Mouse (Mus musculus): ENCODE data around the gene Dok1.

The Dok1 gene

DNA sequence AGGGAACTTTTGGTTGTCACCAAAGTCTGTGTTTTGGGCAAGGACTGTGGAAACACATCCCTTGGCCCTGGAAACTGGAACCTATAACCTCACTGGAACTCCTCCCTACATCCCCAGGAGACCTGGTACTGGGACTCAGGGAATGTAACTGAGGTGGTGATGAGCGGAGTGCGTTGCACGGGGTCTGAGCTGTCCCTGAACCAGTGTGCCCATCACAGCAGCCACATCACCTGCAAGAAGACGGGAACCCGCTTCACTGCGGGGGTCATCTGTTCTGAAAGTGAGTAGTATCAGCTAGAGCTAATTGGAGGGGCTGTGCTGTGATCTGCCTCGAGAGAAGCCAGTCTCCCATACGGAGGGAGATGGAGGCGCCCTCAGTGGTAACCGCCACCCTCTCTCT, 16.1 kb upstream of the Dok1 start:
- DNase-seq (ENCODE audit: low read depth, low spot score): no peak

DNA sequence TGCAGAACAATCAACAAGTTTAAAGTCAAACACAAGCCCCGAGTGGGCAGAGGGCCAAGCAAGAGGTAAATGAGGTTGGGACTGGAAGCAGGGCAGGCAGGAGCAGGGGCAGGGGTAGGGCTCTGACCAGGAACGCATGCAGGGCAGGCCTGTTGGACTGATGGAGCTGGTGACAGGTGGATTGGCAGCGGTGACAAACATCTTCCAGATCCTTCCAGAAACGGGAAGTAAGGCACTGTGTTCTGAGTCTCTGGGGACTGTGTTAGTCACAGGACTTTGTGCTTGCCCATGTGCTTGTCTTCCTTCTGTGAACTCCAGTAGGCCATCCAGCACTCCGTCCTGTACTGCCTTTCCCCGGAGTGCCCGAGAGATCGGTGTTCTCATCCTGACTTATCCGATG, 11.5 kb upstream of the Dok1 start:
- no peak for DNase-seq (ENCODE audit: low read depth, low spot score)

DNA sequence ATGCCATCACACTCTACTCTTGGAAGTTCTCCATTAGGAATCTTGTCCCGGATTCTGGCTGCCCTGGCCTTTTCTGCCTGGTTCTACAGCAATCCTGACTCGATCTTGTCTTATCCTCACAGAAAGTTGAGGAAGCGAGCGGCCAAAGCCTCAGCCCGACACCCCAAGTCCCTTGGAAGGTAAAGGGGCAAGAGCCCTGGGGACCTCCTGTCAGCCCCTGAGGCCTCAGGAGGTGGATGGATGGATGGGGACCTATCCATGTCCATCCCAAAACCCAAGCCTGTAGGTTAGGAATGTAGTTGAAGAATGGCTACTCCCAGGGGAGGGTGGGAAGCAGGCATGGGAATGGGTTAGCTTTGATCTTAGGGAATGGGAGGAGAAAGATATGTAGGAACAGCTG, 10.7 kb upstream of the Dok1 start:
- DNase-seq (ENCODE audit: low read depth, low spot score): no peak

DNA sequence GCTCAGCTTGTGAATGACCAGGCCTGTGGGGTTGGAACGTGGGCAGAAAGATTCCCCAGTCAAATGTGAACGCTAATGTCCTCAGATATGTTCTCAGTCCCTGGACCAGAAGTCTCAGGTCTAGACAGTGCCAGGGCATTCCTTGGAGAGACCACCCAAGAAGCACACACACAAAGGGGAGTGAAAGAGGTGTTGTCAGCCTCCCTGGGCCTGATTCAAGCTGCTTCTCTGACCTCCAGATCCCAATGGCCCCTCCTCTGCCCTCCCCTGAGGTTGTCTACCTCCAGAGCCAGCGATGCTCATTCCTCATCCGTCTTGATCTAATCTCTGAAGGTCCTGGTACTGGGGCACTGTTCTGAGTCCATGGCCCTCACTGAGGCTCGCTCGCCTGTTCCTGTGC, 10.3 kb upstream of the Dok1 start:
- no peak for DNase-seq (ENCODE audit: low read depth, low spot score)

DNA sequence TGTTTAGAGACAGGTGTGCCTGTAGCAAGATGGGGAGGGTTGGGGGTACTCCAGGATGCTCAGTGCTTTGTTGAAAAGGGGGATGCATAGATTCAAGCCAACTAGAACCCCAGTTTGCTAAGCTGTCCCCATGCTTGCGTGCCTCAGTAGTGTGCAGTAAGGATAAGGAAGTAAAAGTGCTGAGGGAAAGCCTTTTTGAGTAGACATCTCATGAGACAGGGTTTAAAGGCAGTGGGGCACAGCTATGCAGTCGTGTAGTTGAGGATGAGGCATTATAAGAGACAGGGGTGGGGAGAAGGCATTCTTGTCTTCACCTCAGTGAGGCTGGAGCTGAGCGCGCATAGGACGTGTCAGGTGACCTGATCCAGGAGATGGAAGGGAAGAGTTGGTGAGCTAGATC, 7.3 kb upstream of the Dok1 start:
- DNase-seq (ENCODE audit: low read depth, low spot score): no peak

DNA sequence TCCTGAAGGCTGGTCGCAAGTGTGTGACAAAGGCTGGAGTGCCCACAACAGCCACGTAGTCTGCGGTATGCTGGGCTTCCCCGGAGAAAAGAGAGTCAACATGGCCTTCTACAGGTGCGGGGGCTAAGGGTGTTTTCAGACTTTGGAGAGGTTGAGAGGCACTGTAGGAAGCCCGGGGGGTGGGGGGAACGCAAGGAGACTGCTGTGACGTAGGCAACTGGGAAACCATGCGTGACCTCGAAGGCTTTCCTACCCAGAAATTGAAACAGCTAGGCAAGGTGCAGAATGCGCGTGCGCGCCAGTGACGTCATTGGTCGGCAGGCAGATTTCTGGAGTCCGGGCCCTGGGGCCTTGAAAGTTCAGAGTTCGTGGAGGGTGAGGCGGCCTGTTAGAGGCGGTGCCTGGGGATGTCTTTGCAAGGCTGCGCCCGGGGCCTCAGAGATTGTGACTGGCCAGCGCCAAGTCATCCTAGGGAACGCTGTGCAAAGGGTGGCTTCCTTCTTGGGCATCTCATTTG, 5.3 kb upstream of the Dok1 start:
- DNase-seq (ENCODE audit: low read depth, low spot score): no peak

DNA sequence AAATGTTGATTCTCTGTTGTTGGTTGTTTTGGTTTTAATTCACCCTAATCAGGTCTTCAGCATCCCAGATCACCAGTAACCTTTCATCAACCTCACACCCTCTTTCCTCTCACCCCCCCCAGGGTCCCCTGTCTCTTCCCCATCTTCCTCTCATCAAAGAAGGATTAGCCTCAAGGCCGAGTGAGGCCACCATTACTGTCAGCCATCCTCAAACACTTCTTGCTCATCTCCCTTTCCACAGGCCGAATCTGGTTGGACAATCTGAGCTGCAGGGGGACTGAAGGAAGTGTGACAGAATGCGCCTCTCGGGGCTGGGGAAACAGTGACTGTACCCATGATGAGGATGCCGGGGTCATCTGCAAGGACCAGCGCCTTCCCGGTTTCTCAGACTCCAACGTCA, 3.9 kb upstream of the Dok1 start:
- DNase-seq (ENCODE audit: low read depth, low spot score): no peak

DNA sequence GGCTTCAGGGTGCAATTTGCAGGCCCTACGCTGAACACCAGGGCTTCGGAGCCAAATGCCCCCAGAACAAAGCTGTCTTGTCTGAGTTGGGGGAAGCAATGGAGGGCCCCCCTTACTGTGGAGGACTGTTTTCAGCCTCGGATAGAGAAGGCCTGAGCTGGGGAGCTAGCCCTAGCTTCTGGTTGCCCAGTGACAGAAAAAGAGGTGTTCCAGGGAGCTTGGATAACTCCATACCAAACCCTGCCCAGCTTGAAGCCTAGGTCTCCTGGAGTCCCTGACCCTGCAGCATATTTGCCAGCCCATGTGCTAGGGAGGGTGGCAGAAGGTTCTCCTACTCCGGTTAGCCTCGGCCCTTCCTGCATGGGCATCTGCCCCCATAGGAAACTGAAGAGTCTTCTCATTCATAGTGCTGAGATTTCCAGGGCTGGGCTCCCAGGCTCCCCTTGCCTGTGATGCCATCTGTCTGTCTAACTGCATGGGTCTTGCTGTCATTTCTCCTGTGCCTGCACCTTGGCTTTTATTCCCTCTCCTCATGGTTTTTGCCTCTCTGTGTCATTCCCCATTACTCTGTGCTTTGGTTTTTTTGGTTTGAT, 1.3 kb upstream of the Dok1 start:
- no peak for DNase-seq (ENCODE audit: low read depth, low spot score)

DNA sequence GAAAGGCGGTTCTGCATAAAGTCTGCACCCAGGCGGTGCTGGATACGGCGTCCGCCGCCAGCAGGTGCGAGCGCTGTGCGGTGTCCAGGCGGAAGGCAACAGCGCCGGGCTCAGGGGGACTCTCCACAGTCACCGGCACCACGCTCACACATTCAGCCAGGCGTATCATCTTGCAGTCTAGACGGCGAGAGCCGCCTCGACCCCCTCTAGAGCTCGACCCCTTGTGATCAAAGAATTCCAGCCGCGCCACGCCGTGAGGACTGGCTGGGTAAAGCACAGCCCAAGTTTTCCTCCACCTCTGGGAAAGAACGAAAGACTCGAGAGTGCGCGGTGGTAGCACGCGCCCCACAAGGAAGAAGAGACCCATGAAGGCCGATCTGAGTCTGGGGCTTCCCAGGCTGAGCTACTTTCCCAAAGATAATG, 491 bp downstream of the Dok1 start:
- no peak for DNase-seq (ENCODE audit: low read depth, low spot score)

DNA sequence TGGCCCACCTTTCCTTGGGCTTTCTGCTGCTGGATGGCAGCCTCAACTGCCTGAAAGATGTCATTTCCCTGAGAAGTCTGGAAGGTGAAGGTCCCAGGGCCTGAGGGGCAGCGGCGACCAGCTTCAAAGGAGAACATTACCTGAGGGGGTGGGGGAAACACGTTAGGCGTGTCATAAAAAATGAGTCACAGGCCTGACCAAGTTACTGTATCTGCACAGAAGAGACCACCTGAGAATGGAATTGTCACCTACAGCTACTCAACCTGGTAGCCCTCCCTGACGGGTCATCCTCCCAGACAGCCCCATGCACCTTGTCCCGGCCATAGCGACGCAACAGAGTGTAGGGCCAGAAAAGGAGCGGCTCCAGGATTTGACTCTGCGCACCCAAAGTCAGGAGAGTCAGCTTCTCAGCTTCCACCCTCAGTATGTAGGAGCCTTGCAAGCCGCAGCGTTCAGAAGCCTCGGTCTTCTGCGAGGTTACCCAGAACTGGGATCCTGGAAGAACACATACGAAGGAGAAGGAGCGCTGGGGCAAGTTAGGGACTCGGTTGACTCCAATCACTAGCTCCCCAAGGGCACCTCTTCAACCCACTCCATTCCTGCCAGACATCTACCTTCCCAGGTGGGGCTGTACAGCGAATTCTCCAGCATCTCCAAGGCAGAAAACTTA, 1.2 kb downstream of the Dok1 start:
- DNase-seq (ENCODE audit: low read depth, low spot score): no peak

DNA sequence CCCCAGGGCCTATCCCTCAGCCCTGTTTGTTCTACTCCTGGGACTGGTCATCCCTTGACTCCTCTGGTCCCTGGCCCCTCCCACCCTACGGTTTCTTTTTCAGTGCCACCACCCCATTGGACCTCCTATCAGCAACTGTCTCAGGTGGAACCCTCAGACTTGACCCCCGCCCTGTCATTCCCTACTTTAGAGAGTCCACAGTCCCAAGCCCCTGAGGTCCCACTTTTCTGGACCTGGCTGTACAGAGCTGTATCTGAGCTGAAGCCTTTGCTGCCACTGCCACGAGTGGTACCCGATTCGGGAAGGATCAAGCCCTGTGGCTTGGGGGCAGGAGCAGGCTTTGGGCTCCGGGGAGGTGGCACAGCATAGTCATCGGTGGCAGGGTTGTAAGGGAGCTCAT, 2.2 kb downstream of the Dok1 start:
- no peak for DNase-seq (ENCODE audit: low read depth, low spot score)

DNA sequence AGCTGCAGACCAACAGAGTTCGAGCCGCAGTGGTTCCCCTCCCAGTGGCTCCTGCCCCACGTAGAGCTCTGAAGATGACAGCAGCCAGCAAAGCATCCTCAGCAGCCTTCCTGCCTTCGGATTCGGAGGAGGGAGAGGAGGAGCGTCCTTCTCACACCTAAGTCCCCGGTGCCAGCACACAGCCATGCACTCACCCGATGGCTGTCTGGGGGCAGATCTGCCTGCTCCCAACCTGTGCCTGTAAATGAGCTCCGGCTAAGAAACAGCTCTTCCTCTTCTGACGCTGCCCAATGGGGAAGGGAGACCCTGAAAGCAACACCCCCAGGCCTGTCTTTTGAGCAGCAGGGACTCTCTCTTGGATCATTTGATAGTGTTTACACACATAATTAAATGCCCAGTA, 3.5 kb downstream of the Dok1 start:
- DNase-seq (ENCODE audit: low read depth, low spot score): no peak

DNA sequence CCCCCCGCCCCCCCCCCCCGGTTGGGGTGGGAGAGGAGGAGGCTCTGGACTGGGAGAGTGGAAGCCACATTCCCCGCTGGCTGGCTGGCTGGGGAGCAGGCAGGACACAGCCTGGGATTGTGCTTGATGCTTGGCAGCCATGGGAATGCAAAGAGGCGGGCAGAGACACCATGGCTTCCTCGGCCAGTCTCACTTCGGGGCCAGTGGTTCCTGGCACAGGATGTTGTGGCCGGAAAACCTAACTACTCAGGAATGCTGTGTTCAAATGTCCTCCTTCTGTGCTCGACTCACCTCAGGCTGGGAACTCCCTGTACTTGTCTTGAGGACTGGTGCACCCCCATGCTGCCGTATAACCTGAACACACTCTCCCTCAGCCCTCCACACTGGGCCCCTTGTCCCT, 5.6 kb downstream of the Dok1 start:
- no peak for DNase-seq (ENCODE audit: low read depth, low spot score)

DNA sequence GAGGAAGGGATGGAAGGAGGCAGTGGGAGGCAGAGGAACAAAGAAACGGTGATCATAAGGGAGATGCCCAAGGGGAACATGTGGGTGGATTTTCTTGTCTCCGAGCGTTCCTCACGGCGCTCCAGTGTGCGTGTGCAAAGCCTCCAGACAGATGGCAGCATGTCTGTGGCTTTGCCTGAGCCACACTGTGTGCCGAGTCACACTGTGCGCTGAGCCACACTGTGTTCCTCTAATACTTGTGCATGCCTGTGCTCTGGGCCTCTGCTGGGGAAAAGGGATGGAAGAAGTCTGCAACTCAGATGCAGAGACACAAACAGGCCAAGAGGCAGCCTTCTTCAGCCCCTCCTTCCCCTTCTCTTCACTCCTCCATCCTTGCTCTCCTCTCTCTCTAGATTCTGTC, 6.0 kb downstream of the Dok1 start:
- no peak for DNase-seq (ENCODE audit: low read depth, low spot score)

DNA sequence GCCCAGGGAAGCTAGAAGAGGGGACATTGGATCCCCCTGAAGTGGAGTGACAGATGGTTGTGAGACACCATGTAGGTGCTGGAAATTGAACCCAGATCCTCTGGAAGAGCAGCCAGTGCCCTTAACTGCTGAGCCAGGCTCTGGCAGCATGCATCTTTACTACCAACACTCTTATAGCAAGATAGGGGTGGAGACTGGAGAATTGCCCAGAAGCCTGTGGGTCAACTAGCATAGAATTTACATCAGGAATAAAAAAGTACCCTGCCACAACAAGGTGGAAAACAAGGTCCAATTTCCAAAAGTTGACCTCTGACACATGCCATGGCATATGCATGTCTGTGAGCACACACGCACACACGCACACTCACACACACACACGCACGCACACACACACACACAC, 8.1 kb downstream of the Dok1 start:
- no peak for DNase-seq (ENCODE audit: low read depth, low spot score)

DNA sequence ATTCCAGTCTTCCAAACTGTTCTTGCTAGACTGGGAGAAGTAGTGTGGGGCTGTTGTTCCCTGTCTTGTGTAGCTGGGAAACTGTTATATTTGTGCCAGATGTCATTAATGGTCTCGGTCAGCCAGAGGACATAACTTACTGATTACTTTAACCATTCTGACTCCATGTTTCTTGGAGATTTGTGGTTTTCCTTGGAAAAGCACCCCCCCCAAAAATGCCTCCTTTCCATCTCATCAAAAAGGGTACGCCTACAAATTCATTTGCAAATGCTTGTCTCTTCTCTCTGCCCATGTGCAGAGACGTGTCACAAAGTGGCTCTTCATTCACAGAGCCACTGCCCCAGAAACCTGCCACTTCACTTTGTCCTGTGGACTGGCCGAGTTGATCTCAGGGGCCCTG, 8.8 kb downstream of the Dok1 start:
- DNase-seq (ENCODE audit: low read depth, low spot score): no peak

DNA sequence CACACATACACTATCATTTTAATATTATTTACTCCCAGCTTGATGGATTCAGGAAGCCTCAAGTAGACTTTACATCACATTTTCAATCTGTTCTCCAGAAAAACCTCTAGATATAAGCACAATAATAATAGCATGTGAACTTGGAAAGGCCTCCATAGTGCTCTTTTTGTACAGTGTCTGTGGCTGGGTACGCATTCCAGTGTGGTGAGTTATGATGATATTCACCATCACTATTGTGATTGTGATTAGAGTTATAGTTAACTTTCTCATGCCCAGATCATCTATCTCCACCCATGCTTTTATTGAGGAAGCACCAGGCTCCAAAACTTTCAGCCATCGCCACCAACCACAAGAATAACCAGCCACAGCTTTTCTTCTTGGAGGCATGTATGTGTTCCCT, 9.5 kb downstream of the Dok1 start:
- no peak for DNase-seq (ENCODE audit: low read depth, low spot score)

DNA sequence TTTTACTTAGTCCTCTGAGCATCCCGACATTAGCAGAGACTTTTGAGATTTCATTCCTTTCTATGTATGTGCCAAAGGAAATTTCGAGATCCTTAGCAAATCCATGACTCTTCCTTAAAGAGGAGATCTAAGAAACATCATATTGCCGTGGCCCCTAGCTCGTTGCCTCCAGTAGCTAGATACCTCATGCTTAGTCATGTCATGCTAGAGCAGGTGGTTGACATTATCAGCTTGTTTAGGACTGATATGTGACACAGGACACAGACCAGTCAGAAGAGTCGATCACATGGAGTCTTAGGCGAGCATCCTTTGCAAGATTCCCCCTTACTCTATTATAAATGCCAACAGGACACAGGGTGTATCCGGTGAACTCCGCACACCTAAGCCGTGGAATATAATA, 10.3 kb downstream of the Dok1 start:
- DNase-seq (ENCODE audit: low read depth, low spot score): no peak

DNA sequence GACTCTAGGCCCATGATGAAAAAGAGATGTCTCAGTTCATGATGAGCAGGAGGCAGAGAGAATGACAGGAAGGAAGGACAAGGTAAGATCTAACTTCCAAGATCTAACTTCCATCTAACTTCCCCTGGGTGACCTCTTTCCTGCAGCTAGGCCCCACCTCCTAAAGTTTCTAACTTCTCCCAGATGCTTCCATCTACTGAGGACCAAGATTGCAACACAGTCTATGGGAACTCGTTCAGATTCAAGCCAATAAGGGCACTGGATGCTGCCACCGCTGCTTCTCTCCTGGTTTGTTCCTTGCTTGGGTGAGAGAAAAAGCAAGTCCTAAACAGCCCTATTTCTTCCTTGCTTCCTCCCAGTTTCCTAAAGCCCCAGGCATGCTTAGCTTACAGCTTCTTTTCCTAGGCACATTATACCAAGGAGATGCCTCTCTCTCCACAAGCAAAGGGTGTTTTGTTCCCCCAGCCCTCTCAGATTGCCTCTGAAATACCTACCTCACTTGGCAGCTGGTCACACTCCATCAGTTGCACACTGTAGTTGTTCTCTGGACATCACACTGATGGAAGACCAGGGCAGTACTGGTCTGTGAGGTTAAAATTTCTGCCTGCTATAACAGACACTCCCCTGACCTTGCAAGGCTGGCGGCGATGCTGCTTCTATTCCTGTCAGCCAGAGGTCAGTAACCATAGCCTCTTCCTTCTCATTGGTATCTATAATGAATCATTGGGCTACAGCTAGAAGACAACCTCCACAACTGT, 12.3 kb downstream of the Dok1 start:
- no peak for DNase-seq (ENCODE audit: low read depth, low spot score)

DNA sequence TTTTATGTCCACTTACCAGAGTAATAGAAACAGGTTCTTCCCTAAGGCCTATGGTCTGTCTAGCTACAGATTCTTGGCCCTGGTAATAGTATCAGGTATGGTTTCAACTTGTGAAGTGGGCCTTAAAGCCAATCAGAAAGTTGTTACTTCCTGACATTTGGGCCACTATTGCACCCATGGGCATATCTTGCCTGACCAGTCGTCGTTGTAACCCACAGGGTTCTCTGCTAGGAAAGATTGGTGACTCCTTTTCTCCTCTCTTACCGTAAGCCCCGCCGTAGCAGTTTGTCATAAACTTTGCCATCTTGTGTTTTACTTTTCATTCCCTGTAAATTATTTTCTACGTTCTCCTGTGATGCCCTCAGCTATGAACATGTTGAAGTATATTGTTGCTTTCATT, 13.2 kb downstream of the Dok1 start:
- no peak for DNase-seq (ENCODE audit: low read depth, low spot score)

DNA sequence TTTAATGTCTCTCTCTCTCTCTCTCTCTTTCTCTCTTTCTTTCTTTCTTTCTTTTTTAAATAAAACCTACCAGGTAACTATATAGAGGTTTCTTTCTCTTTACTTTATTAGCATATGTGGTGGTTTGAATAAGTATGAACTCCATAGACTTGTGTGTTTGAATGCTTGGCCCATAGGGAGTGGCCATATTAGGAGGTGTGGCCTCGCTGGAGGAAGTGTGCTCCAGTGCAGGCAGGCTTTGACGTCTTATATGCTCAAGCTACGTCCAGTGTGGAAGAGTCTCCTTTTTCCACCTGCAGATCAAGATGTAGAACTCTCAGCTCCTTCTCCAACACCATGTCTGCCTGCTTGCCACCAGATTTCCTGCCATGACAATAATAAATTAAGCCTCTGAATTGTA, 14.2 kb downstream of the Dok1 start:
- DNase-seq (ENCODE audit: low read depth, low spot score): no peak

DNA sequence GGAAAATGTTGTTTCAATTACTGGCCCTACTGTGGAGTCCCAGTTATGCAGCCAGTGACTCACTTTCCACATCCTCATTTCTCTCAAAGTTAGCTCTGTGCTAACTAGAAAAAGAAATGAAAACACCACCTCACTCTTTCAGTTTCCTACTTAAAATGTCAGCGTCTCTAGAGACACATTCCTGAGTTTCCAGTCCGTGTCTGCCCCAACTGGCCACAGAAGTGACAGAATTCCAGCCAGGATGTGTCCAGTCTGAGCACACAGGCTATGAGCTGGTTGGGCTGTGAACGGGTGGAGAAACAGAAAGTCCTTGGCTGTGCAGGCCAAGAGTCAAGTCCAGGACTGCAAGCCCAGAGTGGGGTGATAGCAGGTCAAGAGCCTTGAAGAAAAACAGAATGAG, 16.1 kb downstream of the Dok1 start:
- DNase-seq (ENCODE audit: low read depth, low spot score): no peak

DNA sequence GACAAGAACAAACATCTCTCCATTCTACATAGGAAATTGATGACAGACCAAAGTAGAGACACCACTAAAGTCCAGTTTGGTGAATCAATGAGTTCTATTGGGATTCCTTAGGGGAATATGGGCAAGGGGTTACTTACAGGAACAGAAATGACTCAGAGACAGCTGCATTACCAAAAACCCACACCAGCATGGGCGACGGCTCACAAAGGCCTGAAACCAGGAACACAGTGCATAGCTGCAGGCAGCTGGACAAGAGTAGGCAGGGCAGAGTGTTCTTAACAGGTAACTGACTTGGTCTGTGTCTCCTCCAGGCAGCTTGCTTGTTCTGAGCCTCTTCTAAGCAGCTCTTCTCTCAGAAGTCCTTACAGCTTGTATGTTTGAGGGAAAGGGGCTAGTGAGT, 17.5 kb downstream of the Dok1 start:
- no peak for DNase-seq (ENCODE audit: low read depth, low spot score)
